Mouse (Mus musculus): ENCODE measurements around the gene Npm3. TPM values are rescaled to one million over a fixed set of nuclear protein-coding genes. Genes with fewer than 3 reads are reported as not detected.

Npm3 gene
- polyA plus RNA-seq, 1 experiment from 2014 or later = 19.5 TPM

- H3K27ac ChIP-seq (replicated peaks; ENCODE audit: low read depth, low read length) = no peak overlapping the region
- 8% methylated on average over 7 of the region's 7 CpGs for WGBS
- H3K9ac ChIP-seq (ENCODE audit: low read length) = no peak overlapping the region
- H3K4me2 ChIP-seq (ENCODE audit: low read depth, severe bottlenecking) = no peak overlapping the region
- ATAC-seq (ENCODE audit: insufficient number of reproducible peaks, low FRiP score, low TSS enrichment, low read depth) (no peak), DNase-seq (ENCODE audit: low spot score) (peak; percentile 54)
- peaks cover 92% of the 10 kb centered on the region for H3K27me3 ChIP-seq (ENCODE audit: control insufficient read depth, insufficient read depth, low read length)
- H3K9me3 ChIP-seq (ENCODE audit: control insufficient read depth, low read length) = no peaks in the 10 kb centered on the region
- H3K36me3 ChIP-seq (ENCODE audit: control insufficient read depth, insufficient read depth, low read length) = no peaks in the 10 kb centered on the region
- H3K4me3 ChIP-seq (ENCODE audit: low read depth, low read length) = no peak overlapping the region
- H3K4me1 ChIP-seq (ENCODE audit: control insufficient read depth, insufficient read depth, low read length) = peaks cover 19% of the 10 kb centered on the region
Observed at GRCm38 (mm10) chr19:45740817-45741216, 8.6 kb downstream of the Npm3 start.

GRCm38 (mm10) chr19:45740233-45740632 lies 9.2 kb downstream of the Npm3 start:
- H3K4me3 ChIP-seq (ENCODE audit: low read depth, low read length) = no peak overlapping the region
- H3K36me3 ChIP-seq (ENCODE audit: control insufficient read depth, insufficient read depth, low read length) = no peaks in the 10 kb centered on the region
- WGBS = 6% methylated on average over 13 of the region's 13 CpGs
- no peak overlapping the region for H3K27ac ChIP-seq (replicated peaks; ENCODE audit: low read depth, low read length)
- H3K4me1 ChIP-seq (ENCODE audit: control insufficient read depth, insufficient read depth, low read length) = peaks cover 20% of the 10 kb centered on the region
- peaks cover 92% of the 10 kb centered on the region for H3K27me3 ChIP-seq (ENCODE audit: control insufficient read depth, insufficient read depth, low read length)
- H3K9me3 ChIP-seq (ENCODE audit: control insufficient read depth, low read length) = no peaks in the 10 kb centered on the region
- no peak for ATAC-seq (ENCODE audit: insufficient number of reproducible peaks, low FRiP score, low TSS enrichment, low read depth)
- H3K9ac ChIP-seq (ENCODE audit: low read length) = no peak overlapping the region
- DNase-seq (ENCODE audit: low spot score) = no peak
- no peak overlapping the region for H3K4me2 ChIP-seq (ENCODE audit: low read depth, severe bottlenecking)

- WGBS = 47% methylated on average over 5 of the region's 5 CpGs
Observed at GRCm38 (mm10) chr19:45738521-45738920, 10.9 kb downstream of the Npm3 start.

DNA sequence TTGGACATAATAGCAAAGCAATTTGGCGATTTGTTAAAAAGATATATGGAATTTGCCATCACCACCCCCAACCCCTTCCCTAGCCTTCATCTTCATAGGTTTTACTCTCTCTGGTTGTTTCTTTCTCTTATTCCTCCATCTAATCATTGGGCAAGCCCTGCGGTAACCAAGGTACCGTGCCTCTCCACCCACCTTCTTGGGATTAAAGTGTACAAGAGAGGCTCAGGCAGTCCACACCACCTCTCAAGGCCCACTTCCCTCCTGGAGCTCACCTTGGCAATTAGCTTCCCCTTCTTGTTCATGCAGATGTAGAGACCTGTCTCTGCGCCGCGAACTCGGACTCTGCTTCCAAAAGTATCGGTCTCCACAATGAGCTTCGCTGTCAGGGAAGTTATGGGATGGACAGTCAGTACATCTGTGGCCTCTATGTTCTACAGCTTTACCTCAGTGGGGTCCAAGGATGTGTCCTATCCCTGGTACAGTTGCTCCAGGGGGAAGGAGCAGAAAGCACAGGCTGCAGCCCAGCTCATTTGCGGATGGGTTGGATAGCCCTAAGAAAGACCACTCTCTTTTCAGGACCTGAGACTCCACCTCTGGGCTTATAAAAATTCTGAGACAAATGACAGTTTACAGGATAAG lies 11.4 kb downstream of the Npm3 start:
- Histone ChIP-seq H3K4me3 (ENCODE audit: low read depth, low read length) (no peak overlapping the region), H3K9me3 (ENCODE audit: control insufficient read depth, low read length) (no peaks in the 10 kb centered on the region), H3K9ac (ENCODE audit: low read length) (no peak overlapping the region), H3K27ac (replicated peaks; ENCODE audit: low read depth, low read length) (no peak overlapping the region), H3K4me2 (ENCODE audit: low read depth, severe bottlenecking) (no peak overlapping the region), H3K27me3 (ENCODE audit: control insufficient read depth, insufficient read depth, low read length) (peaks cover 87% of the 10 kb centered on the region), H3K36me3 (ENCODE audit: control insufficient read depth, insufficient read depth, low read length) (no peaks in the 10 kb centered on the region), H3K4me1 (ENCODE audit: control insufficient read depth, insufficient read depth, low read length) (peaks cover 27% of the 10 kb centered on the region)
- no peak for DNase-seq (ENCODE audit: low spot score)
- 72% methylated on average over 10 of the region's 10 CpGs for WGBS
- no peak for ATAC-seq (ENCODE audit: insufficient number of reproducible peaks, low FRiP score, low TSS enrichment, low read depth)

More at GRCm38 (mm10) chr19:45738521-45738920, 10.9 kb downstream of the Npm3 start:
- DNase-seq (ENCODE audit: low spot score) (no peak), ATAC-seq (ENCODE audit: insufficient number of reproducible peaks, low FRiP score, low TSS enrichment, low read depth) (no peak)
- Histone ChIP-seq H3K27me3 (ENCODE audit: control insufficient read depth, insufficient read depth, low read length) (peaks cover 89% of the 10 kb centered on the region), H3K36me3 (ENCODE audit: control insufficient read depth, insufficient read depth, low read length) (no peaks in the 10 kb centered on the region), H3K9me3 (ENCODE audit: control insufficient read depth, low read length) (no peaks in the 10 kb centered on the region), H3K27ac (replicated peaks; ENCODE audit: low read depth, low read length) (no peak overlapping the region), H3K9ac (ENCODE audit: low read length) (no peak overlapping the region), H3K4me3 (ENCODE audit: low read depth, low read length) (no peak overlapping the region), H3K4me2 (ENCODE audit: low read depth, severe bottlenecking) (no peak overlapping the region), H3K4me1 (ENCODE audit: control insufficient read depth, insufficient read depth, low read length) (peaks cover 25% of the 10 kb centered on the region)

DNA sequence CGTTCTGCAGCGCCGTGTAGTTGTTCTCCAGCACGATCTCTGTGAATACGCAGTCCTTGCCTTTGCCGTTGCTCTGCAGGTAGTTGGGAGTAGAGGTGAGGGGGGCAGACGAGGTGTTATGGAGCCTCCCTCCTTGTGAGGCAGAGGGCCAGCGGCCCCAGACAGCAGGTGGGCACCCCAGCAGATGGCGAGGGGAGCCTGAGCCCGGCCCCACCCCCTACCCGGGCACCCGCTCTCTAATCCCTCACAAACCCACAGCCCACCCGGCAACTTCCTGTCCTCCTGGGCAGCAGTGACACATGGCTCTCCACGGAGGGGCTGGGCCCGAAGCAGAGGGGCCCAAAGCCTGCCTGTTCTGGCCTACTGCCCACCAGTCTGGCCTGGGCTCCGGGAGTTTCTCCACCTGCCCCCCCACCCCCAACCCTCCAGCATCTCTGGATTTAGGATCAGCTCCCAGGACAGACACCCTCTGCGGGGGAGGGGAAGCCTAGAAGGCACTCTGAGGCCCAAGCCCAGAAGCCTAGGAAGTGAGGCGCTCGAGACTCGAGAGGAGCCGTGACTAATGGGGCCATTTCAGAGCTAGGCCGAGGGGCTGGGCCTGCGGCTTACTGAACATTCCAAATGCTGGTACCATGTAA lies 12.1 kb downstream of the Npm3 start:
- DNase-seq (ENCODE audit: low spot score) = peak; percentile 48
- peak overlapping the region; percentile 46 for H3K4me2 ChIP-seq (ENCODE audit: low read depth, severe bottlenecking)
- ATAC-seq (ENCODE audit: insufficient number of reproducible peaks, low FRiP score, low TSS enrichment, low read depth) = peak; percentile 14; the same call in 1 of the 2 replicates
- peaks cover 24% of the 10 kb centered on the region for H3K4me1 ChIP-seq (ENCODE audit: control insufficient read depth, insufficient read depth, low read length)
- H3K27me3 ChIP-seq (ENCODE audit: control insufficient read depth, insufficient read depth, low read length) = peaks cover 87% of the 10 kb centered on the region
- H3K36me3 ChIP-seq (ENCODE audit: control insufficient read depth, insufficient read depth, low read length) = no peaks in the 10 kb centered on the region
- H3K4me3 ChIP-seq (ENCODE audit: low read depth, low read length) = peak overlapping the region; percentile 21; the same call in 1 of the 2 replicates
- no peaks in the 10 kb centered on the region for H3K9me3 ChIP-seq (ENCODE audit: control insufficient read depth, low read length)
- no peak overlapping the region for H3K9ac ChIP-seq (ENCODE audit: low read length)
- H3K27ac ChIP-seq (replicated peaks; ENCODE audit: low read depth, low read length) = no peak overlapping the region
- 11% methylated on average over 23 of the region's 23 CpGs for WGBS

DNA sequence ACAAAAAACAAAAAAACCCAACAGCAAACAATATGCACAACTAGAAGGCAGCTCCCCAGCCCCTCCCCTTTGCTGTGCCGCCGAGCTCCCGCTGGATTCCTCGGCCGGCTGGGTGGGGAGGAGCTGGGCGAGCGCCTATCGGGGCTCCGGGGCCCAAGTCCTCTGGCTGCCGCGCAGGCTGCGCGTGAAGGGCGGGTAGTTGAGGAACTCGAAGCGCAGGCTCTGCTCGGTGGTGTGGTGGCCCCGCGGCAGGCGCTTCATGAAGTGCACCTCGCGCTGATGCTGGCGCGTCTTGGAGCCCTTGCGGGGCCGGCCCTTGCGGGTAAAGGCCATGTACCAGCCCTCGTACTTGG lies 12.6 kb downstream of the Npm3 start:
- no peak overlapping the region for H3K27ac ChIP-seq (replicated peaks; ENCODE audit: low read depth, low read length)

DNA sequence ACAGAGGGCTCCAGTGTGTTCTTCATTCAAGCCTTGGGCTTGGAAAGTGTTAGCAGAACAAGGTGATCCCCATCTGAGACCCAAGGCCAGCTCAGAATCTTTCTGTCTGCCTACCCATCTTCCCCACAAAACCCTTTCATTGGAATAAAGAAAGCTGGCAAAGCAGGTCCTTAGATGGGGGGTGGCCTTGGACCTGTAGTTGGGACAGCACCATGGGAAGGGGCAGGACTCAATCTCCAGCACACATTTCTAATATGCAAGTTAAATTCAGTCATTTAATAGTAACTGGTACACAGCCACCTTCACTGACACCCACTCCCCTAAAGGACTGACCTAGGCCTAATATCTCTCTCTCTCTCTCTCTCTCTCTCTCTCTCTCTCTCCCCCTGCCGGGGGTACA lies 13.2 kb downstream of the Npm3 start:
- DNase-seq (ENCODE audit: low spot score) (no peak), ATAC-seq (ENCODE audit: insufficient number of reproducible peaks, low FRiP score, low TSS enrichment, low read depth) (no peak)
- H3K4me1 ChIP-seq (ENCODE audit: control insufficient read depth, insufficient read depth, low read length) = peaks cover 19% of the 10 kb centered on the region
- no peak overlapping the region for H3K4me2 ChIP-seq (ENCODE audit: low read depth, severe bottlenecking)
- no peak overlapping the region for H3K4me3 ChIP-seq (ENCODE audit: low read depth, low read length)
- H3K9me3 ChIP-seq (ENCODE audit: control insufficient read depth, low read length) = no peaks in the 10 kb centered on the region
- H3K27ac ChIP-seq (replicated peaks; ENCODE audit: low read depth, low read length) = no peak overlapping the region
- H3K27me3 ChIP-seq (ENCODE audit: control insufficient read depth, insufficient read depth, low read length) = peaks cover 79% of the 10 kb centered on the region
- no peak overlapping the region for H3K9ac ChIP-seq (ENCODE audit: low read length)
- 36% methylated on average over 1 of the region's 1 CpGs for WGBS
- no peaks in the 10 kb centered on the region for H3K36me3 ChIP-seq (ENCODE audit: control insufficient read depth, insufficient read depth, low read length)

More for the DNA sequence above, 12.6 kb downstream of the Npm3 start:
- ATAC-seq (ENCODE audit: insufficient number of reproducible peaks, low FRiP score, low TSS enrichment, low read depth) (peak; percentile 5; the same call in 1 of the 2 replicates), DNase-seq (ENCODE audit: low spot score) (peak; percentile 69)
- Histone ChIP-seq H3K27me3 (ENCODE audit: control insufficient read depth, insufficient read depth, low read length) (peaks cover 82% of the 10 kb centered on the region), H3K4me1 (ENCODE audit: control insufficient read depth, insufficient read depth, low read length) (peaks cover 20% of the 10 kb centered on the region), H3K4me3 (ENCODE audit: low read depth, low read length) (peak overlapping the region; percentile 21), H3K9me3 (ENCODE audit: control insufficient read depth, low read length) (no peaks in the 10 kb centered on the region), H3K4me2 (ENCODE audit: low read depth, severe bottlenecking) (peak overlapping the region; percentile 46), H3K9ac (ENCODE audit: low read length) (no peak overlapping the region), H3K36me3 (ENCODE audit: control insufficient read depth, insufficient read depth, low read length) (no peaks in the 10 kb centered on the region)
- WGBS = 3% methylated on average over 28 of the region's 28 CpGs

DNA sequence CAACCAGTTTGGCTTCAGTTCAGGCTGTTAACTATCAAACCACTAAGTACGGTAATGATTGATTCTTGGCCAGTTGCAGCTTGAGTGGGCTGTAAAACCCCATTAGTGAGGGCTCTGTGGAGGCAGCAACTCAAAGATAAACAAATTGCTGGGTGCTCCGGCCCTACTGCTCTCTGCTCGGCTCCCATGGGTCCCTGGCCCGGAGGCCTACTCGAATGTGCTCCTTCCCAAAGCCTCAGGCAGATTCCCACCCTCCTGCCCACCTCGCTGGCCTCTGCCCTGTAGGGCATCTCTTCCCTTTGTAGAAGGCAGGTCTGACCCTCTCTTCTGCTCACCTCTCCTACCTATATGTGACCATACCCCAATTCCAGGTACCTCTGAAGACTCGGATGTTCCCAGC lies 14.6 kb downstream of the Npm3 start:
- WGBS = 7% methylated on average over 7 of the region's 7 CpGs
- Histone ChIP-seq H3K27me3 (ENCODE audit: control insufficient read depth, insufficient read depth, low read length) (peaks cover 69% of the 10 kb centered on the region), H3K36me3 (ENCODE audit: control insufficient read depth, insufficient read depth, low read length) (no peaks in the 10 kb centered on the region), H3K27ac (replicated peaks; ENCODE audit: low read depth, low read length) (no peak overlapping the region), H3K4me3 (ENCODE audit: low read depth, low read length) (no peak overlapping the region), H3K4me1 (ENCODE audit: control insufficient read depth, insufficient read depth, low read length) (peaks cover 16% of the 10 kb centered on the region), H3K9me3 (ENCODE audit: control insufficient read depth, low read length) (no peaks in the 10 kb centered on the region), H3K9ac (ENCODE audit: low read length) (no peak overlapping the region), H3K4me2 (ENCODE audit: low read depth, severe bottlenecking) (no peak overlapping the region)
- no peak for ATAC-seq (ENCODE audit: insufficient number of reproducible peaks, low FRiP score, low TSS enrichment, low read depth)
- no peak for DNase-seq (ENCODE audit: low spot score)

Measured in limb, embryonic 11.5 days (tissue).